Mouse (Mus musculus) MEL (cell line): ENCODE results near the gene Tlx2. TPM values are rescaled to one million over a fixed set of nuclear protein-coding genes. Genes with fewer than 3 reads are reported as not detected.
A peak's percentile ranks its signal among the peaks of the same experiment; 100 is the strongest.

ENCODE experiments used
- DNase-seq: peaks from one replicate; pipeline ENCODE4 v3.0.0; 2011; ENCODE audit warnings: low read depth, low spot score
- H3K27ac ChIP-seq: 2 replicates; pipeline ENCODE4 v1.5.1; 2012; ENCODE audit warnings: low read depth, mild to moderate bottlenecking, control low read depth, low read length, moderate library complexity; ENCODE audit not compliant: control insufficient read depth
- H3K27me3 ChIP-seq, 2 experiments: fragments of 150-350 bp in 1 of 2; sonication (generic) in 1 of 2; 2 replicates each; pipeline ENCODE4 v1.6.1; 2012; ENCODE audit warnings: low read length in 2 of 2, mild to moderate bottlenecking in 2 of 2, improper control_type of control experiment in 1 of 2, moderate library complexity in 1 of 2; ENCODE audit not compliant: insufficient read depth in 2 of 2, control insufficient read depth in 1 of 2
- H3K36me3 ChIP-seq, 2 experiments: 2 replicates each; pipeline ENCODE4 v1.6.1; 2012 to 2014; ENCODE audit warnings: low read length in 2 of 2, improper control_type of control experiment in 1 of 2, inconsistent platforms in 1 of 2, mild to moderate bottlenecking in 1 of 2; ENCODE audit not compliant: insufficient read depth in 2 of 2, control insufficient read depth in 1 of 2
- H3K4me1 ChIP-seq, 2 experiments: fragments of 150-350 bp in 1 of 2; sonication (generic) in 1 of 2; 2 replicates each; pipeline ENCODE4 v1.6.1; 2012; ENCODE audit warnings: low read length in 2 of 2, improper control_type of control experiment in 1 of 2, mild to moderate bottlenecking in 1 of 2; ENCODE audit not compliant: insufficient read depth in 2 of 2, control insufficient read depth in 1 of 2
- H3K4me3 ChIP-seq, 2 experiments: fragments of 150-350 bp in 1 of 2; sonication (generic) in 1 of 2; 2 replicates each; pipeline ENCODE4 v1.5.1; 2012; ENCODE audit warnings: low read depth in 2 of 2, low read length in 2 of 2, mild to moderate bottlenecking in 2 of 2, moderate library complexity in 2 of 2, control low read depth in 1 of 2, improper control_type of control experiment in 1 of 2; ENCODE audit not compliant: control insufficient read depth in 1 of 2, insufficient read depth in 1 of 2
- H3K79me2 ChIP-seq: 2 replicates; pipeline ENCODE4 v1.6.1; 2012; ENCODE audit warnings: mild to moderate bottlenecking, low read length, moderate library complexity; ENCODE audit not compliant: control insufficient read depth, poor library complexity, insufficient read depth
- H3K9ac ChIP-seq: 2 replicates; pipeline ENCODE4 v1.6.1; 2012; ENCODE audit warnings: low read depth, mild to moderate bottlenecking, control low read depth, low read length, moderate library complexity; ENCODE audit not compliant: control insufficient read depth, poor library complexity, severe bottlenecking
- H3K9me3 ChIP-seq: fragments of 150-350 bp; sonication (generic); replicated peaks from 2 replicates; pipeline ENCODE4 v1.6.1; 2012; ENCODE audit warnings: mild to moderate bottlenecking, low read length, improper control_type of control experiment, moderate library complexity; ENCODE audit not compliant: insufficient read depth
- CTCF ChIP-seq, 3 experiments: IDR thresholded peaks in 2 of 3; conservative IDR thresholded peaks in 1 of 3; 2 replicates each; pipeline ENCODE4 v1.5.1; 2011 to 2012; ENCODE audit warnings: low read length in 3 of 3, low read depth in 2 of 3, mild to moderate bottlenecking in 2 of 3, improper control_type of control experiment in 1 of 3, inconsistent platforms in 1 of 3, mixed read lengths in 1 of 3, moderate library complexity in 1 of 3; ENCODE audit not compliant: control insufficient read depth in 1 of 3, insufficient read depth in 1 of 3, poor library complexity in 1 of 3, severe bottlenecking in 1 of 3
- E2F4 ChIP-seq: IDR thresholded peaks from 2 replicates; pipeline ENCODE4 v1.6.1; 2011; ENCODE audit warnings: low read depth, low read length, improper control_type of control experiment, borderline replicate concordance
- ELF1 ChIP-seq: IDR thresholded peaks from 2 replicates; pipeline ENCODE4 v1.6.1; 2014; ENCODE audit warnings: low read depth, mild to moderate bottlenecking, inconsistent platforms, low read length, improper control_type of control experiment, moderate library complexity
- EP300 ChIP-seq, 2 experiments: IDR thresholded peaks; 2 replicates each; pipeline ENCODE4 v1.6.1; 2011; ENCODE audit warnings: improper control_type of control experiment in 2 of 2, low read length in 2 of 2, low read depth in 1 of 2, mild to moderate bottlenecking in 1 of 2
- ETS1 ChIP-seq: IDR thresholded peaks from 2 replicates; pipeline ENCODE4 v1.6.1; 2012; ENCODE audit warnings: low read depth, mild to moderate bottlenecking, inconsistent platforms, low read length, improper control_type of control experiment, moderate library complexity
- GABPA ChIP-seq: IDR thresholded peaks from 2 replicates; pipeline ENCODE4 v1.6.1; 2012; ENCODE audit warnings: low read depth, mild to moderate bottlenecking, inconsistent platforms, low read length, improper control_type of control experiment, moderate library complexity
- HCFC1 ChIP-seq: IDR thresholded peaks from 2 replicates; pipeline ENCODE4 v1.6.1; 2012; ENCODE audit warnings: low read depth, mild to moderate bottlenecking, inconsistent platforms, low read length, improper control_type of control experiment, moderate library complexity
- KAT2A ChIP-seq: conservative IDR thresholded peaks from 2 replicates; pipeline ENCODE4 v1.6.1; 2012; ENCODE audit warnings: low read depth, low read length, improper control_type of control experiment, inconsistent platforms
- MAFK ChIP-seq: IDR thresholded peaks from 2 replicates; pipeline ENCODE4 v1.6.1; 2011; ENCODE audit warnings: low read depth, mild to moderate bottlenecking, low read length, improper control_type of control experiment, borderline replicate concordance
- MAX ChIP-seq: IDR thresholded peaks from 2 replicates; pipeline ENCODE4 v1.6.1; 2011; ENCODE audit warnings: low read length, improper control_type of control experiment
- MYC ChIP-seq: IDR thresholded peaks from 2 replicates; pipeline ENCODE4 v1.6.1; 2011; ENCODE audit warnings: low read depth, mild to moderate bottlenecking, low read length, improper control_type of control experiment, moderate library complexity
- POLR2A ChIP-seq, 2 experiments: IDR thresholded peaks; 2 replicates each; pipeline ENCODE4 v1.6.1; 2011 to 2012; ENCODE audit warnings: low read length in 2 of 2, mild to moderate bottlenecking in 2 of 2, control low read depth in 1 of 2, improper control_type of control experiment in 1 of 2, low read depth in 1 of 2, moderate library complexity in 1 of 2; ENCODE audit not compliant: control insufficient read depth in 1 of 2, insufficient read depth in 1 of 2, poor library complexity in 1 of 2
- POLR2AphosphoS2 ChIP-seq: IDR thresholded peaks from 2 replicates; pipeline ENCODE4 v1.6.1; 2011; ENCODE audit warnings: low read length, improper control_type of control experiment
- RAD21 ChIP-seq: IDR thresholded peaks from 2 replicates; pipeline ENCODE4 v1.6.1; 2011; ENCODE audit warnings: mild to moderate bottlenecking, low read depth, low read length, improper control_type of control experiment
- RCOR1 ChIP-seq: IDR thresholded peaks from 2 replicates; pipeline ENCODE4 v1.6.1; 2012; ENCODE audit warnings: low read depth, mild to moderate bottlenecking, inconsistent platforms, low read length, improper control_type of control experiment
- SIN3A ChIP-seq: IDR thresholded peaks from 2 replicates; pipeline ENCODE4 v1.6.1; 2012; ENCODE audit warnings: low read length, improper control_type of control experiment, inconsistent platforms
- SMC3 ChIP-seq: IDR thresholded peaks from 2 replicates; pipeline ENCODE4 v1.6.1; 2011; ENCODE audit warnings: low read depth, low read length, improper control_type of control experiment
- TAL1 ChIP-seq: IDR thresholded peaks from 2 replicates; pipeline ENCODE4 v1.6.1; 2012; ENCODE audit warnings: mild to moderate bottlenecking, inconsistent platforms, low read length, moderate library complexity, mixed read lengths
- TBP ChIP-seq: IDR thresholded peaks from 2 replicates; pipeline ENCODE4 v1.8.0; 2011; ENCODE audit warnings: low read depth, low read length, improper control_type of control experiment
- TCF12 ChIP-seq: IDR thresholded peaks from 2 replicates; pipeline ENCODE4 v1.6.1; 2014; ENCODE audit warnings: low read depth, mild to moderate bottlenecking, inconsistent platforms, low read length, improper control_type of control experiment, moderate library complexity
- UBTF ChIP-seq: IDR thresholded peaks from 2 replicates; pipeline ENCODE4 v1.6.1; 2012; ENCODE audit warnings: low read depth, mild to moderate bottlenecking, inconsistent platforms, low read length, improper control_type of control experiment, moderate library complexity, borderline replicate concordance; ENCODE audit not compliant: insufficient read depth
- ZKSCAN1 ChIP-seq: IDR thresholded peaks from 2 replicates; pipeline ENCODE4 v1.6.1; 2012; ENCODE audit warnings: low read depth, mild to moderate bottlenecking, inconsistent platforms, low read length, improper control_type of control experiment, moderate library complexity
- ZNF384 ChIP-seq: IDR thresholded peaks from 2 replicates; pipeline ENCODE4 v1.6.1; 2012; ENCODE audit warnings: low read depth, mild to moderate bottlenecking, inconsistent platforms, low read length, improper control_type of control experiment
- polyA plus RNA-seq, 2 experiments: library from polyadenylated mRNA; stranded (reverse) in 1 of 2; unstranded in 1 of 2; fragments of >175 nt in 1 of 2; fragments of >200 nt in 1 of 2; gene quantifications; 2 replicates each; pipeline versions ENCODE4 v1.2.1 to v1.2.4; 2012; ENCODE audit warnings: low replicate concordance in 2 of 2, low read depth in 1 of 2; ENCODE audit not compliant: insufficient read length in 2 of 2, insufficient read depth in 1 of 2, missing spikeins in 1 of 2
- total RNA-seq: library from RNA; depleted of rRNA; stranded (reverse); fragments of 300-350 nt; gene quantifications from 2 replicates; pipeline ENCODE4 v1.2.3, GENCODE M21; 2012

Gene Tlx2
- total and polyA plus RNA-seq, 3 experiments: not detected

- peaks cover 0 to 9% of the 10 kb centered on the region in 2 experiments; a peak in 3 of 4 replicates for H3K36me3 ChIP-seq
- TF ChIP-seq SMC3 (0 out of 2 replicates have a peak, but pooled peaks have one; percentile 6), POLR2AphosphoS2 (0 out of 2 replicates have a peak, but pooled peaks have one; percentile 9), POLR2A (IDR thresholded peaks at IDR 0.05; ENCODE audit: control insufficient read depth in 1 of 2, insufficient read depth in 1 of 2, low read depth in 1 of 2, low read length in 2 of 2, poor library complexity in 1 of 2) (no peak; a peak in 1 of 4 replicates)
- H3K4me3 ChIP-seq: no peak overlapping the region
- H3K79me2 ChIP-seq: peaks cover 19% of the 10 kb centered on the region
- H3K27ac ChIP-seq: no peak overlapping the region
- no peaks in the 10 kb centered on the region for H3K27me3 ChIP-seq
- DNase-seq: no peak
- H3K9ac ChIP-seq: no peak overlapping the region
- no peaks in the 10 kb centered on the region for H3K9me3 ChIP-seq
- H3K4me1 ChIP-seq: peaks cover 0 to 10% of the 10 kb centered on the region in 2 experiments; a peak in 2 of 4 replicates
Measured at GRCm38 (mm10) chr6:83049367-83049766, 20.7 kb downstream of the Tlx2 start.

- Histone ChIP-seq H3K27ac (no peak overlapping the region), H3K4me1 (0 out of 4 replicates have a peak, but pooled peaks cover 0 to 3% of the 10 kb centered on the region in 2 experiments), H3K27me3 (no peaks in the 10 kb centered on the region), H3K9ac (no peak overlapping the region), H3K4me3 (no peak overlapping the region), H3K79me2 (no peaks in the 10 kb centered on the region), H3K9me3 (no peaks in the 10 kb centered on the region), H3K36me3 (peaks cover 0 to 2% of the 10 kb centered on the region in 2 experiments; a peak in 1 of 4 replicates)
- no peak for TF ChIP-seq ELF1
- TF ChIP-seq RAD21: no peak
- TF ChIP-seq ZNF384: no peak
- TF ChIP-seq TBP: peak; percentile 94
- TF ChIP-seq HCFC1: no peak
- TF ChIP-seq UBTF: peak; percentile 83; the same call in 1 of the 2 replicates
- TF ChIP-seq E2F4: no peak
- 0 out of 2 replicates have a peak, but pooled peaks have one; percentile 56 for TF ChIP-seq MYC
- no peak for TF ChIP-seq KAT2A
- TF ChIP-seq MAX: 0 out of 2 replicates have a peak, but pooled peaks have one; percentile 28
- no peak for TF ChIP-seq CTCF (IDR thresholded peaks at IDR 0.05 in 2 of 3, conservative IDR thresholded peaks at IDR 0.05 in 1 of 3; ENCODE audit: control insufficient read depth in 1 of 3, insufficient read depth in 1 of 3, low read depth in 2 of 3, low read length in 3 of 3, poor library complexity in 1 of 3, severe bottlenecking in 1 of 3)
- peak; percentile 79 for DNase-seq
Measured at GRCm38 (mm10) chr6:83044742-83045141, 25.4 kb downstream of the Tlx2 start.

GRCm38 (mm10) chr6:83043993-83044392 lies 26.1 kb downstream of the Tlx2 start:
- Histone ChIP-seq H3K36me3 (peaks cover 0 to 2% of the 10 kb centered on the region in 2 experiments; a peak in 1 of 4 replicates), H3K27ac (no peak overlapping the region)

More at GRCm38 (mm10) chr6:83043993-83044392, 26.1 kb downstream of the Tlx2 start:
- Histone ChIP-seq H3K9ac (no peak overlapping the region), H3K4me1 (0 out of 4 replicates have a peak, but pooled peaks cover 0 to 3% of the 10 kb centered on the region in 2 experiments), H3K27me3 (no peaks in the 10 kb centered on the region), H3K79me2 (no peaks in the 10 kb centered on the region), H3K4me3 (no peak overlapping the region), H3K9me3 (no peaks in the 10 kb centered on the region)
- no peak for TF ChIP-seq MYC
- no peak for TF ChIP-seq GABPA
- no peak for TF ChIP-seq EP300 (IDR thresholded peaks at IDR 0.05; ENCODE audit: low read depth in 1 of 2, low read length in 2 of 2)
- TF ChIP-seq TBP: no peak
- no peak for TF ChIP-seq SIN3A
- no peak for TF ChIP-seq ETS1
- no peak for TF ChIP-seq ZKSCAN1
- TF ChIP-seq TCF12: no peak
- no peak for TF ChIP-seq MAFK
- TF ChIP-seq HCFC1: no peak
- TF ChIP-seq RCOR1: no peak
- TF ChIP-seq TAL1: no peak
- no peak for TF ChIP-seq MAX
- no peak for DNase-seq
